Mouse (Mus musculus) CH12.LX (cell line): ENCODE measurements around the gene Midn. TPM values are rescaled to one million over a fixed set of nuclear protein-coding genes. Genes with fewer than 3 reads are reported as not detected.

Experiments
- DNase-seq: peaks from one replicate; pipeline ENCODE4 v3.0.0-alpha.2; 2013; ENCODE audit errors: extremely low read depth
- H3K27ac ChIP-seq: 2 replicates; pipeline ENCODE4 v1.5.1; 2012; ENCODE audit warnings: low read depth, mild to moderate bottlenecking, control low read depth, moderate library complexity; ENCODE audit not compliant: insufficient read depth
- H3K27me3 ChIP-seq: replicated peaks from 2 replicates; pipeline ENCODE3; 2012; ENCODE audit warnings: inconsistent platforms
- H3K36me3 ChIP-seq, 2 experiments: replicated peaks in 1 of 2; 2 replicates each; pipeline versions ENCODE3 to v1.6.1; 2012; ENCODE audit warnings: inconsistent platforms in 1 of 2, low read length in 1 of 2, mild to moderate bottlenecking in 1 of 2, mixed read lengths in 1 of 2, moderate library complexity in 1 of 2; ENCODE audit not compliant: control insufficient read depth in 1 of 2, insufficient read depth in 1 of 2
- H3K4me1 ChIP-seq, 2 experiments: 2 replicates each; pipeline ENCODE4 v1.6.1; 2012; ENCODE audit warnings: inconsistent platforms in 1 of 2, moderate library complexity in 1 of 2; ENCODE audit not compliant: insufficient read depth in 2 of 2, control insufficient read depth in 1 of 2
- H3K4me2 ChIP-seq: 2 replicates; pipeline ENCODE4 v1.6.1; 2012; ENCODE audit warnings: low read depth, mild to moderate bottlenecking, control low read depth; ENCODE audit not compliant: poor library complexity, insufficient read depth, severe bottlenecking
- H3K4me3 ChIP-seq, 3 experiments: fragments of 150-350 bp in 1 of 3; sonication (generic) in 1 of 3; replicated peaks in 1 of 3; 2 replicates each; pipeline versions ENCODE3 to v1.5.1; 2011 to 2012; ENCODE audit warnings: low read depth in 2 of 3, low read length in 2 of 3, mild to moderate bottlenecking in 2 of 3, moderate library complexity in 2 of 3, control low read depth in 1 of 3, improper control_type of control experiment in 1 of 3, inconsistent platforms in 1 of 3, mixed read lengths in 1 of 3; ENCODE audit not compliant: poor library complexity in 1 of 3
- H3K79me2 ChIP-seq: replicated peaks from 2 replicates; pipeline ENCODE4 v1.6.1; 2012; ENCODE audit warnings: mild to moderate bottlenecking, moderate library complexity; ENCODE audit not compliant: control insufficient read depth, poor library complexity, insufficient read depth, severe bottlenecking; ENCODE audit errors: extremely low read depth
- H3K9ac ChIP-seq: 2 replicates; pipeline ENCODE4 v1.6.1; 2012; ENCODE audit warnings: low read depth, mild to moderate bottlenecking, control low read depth, moderate library complexity; ENCODE audit not compliant: insufficient read depth
- H3K9me3 ChIP-seq: replicated peaks from 2 replicates; pipeline ENCODE3; 2012; ENCODE audit warnings: low read length, inconsistent platforms, mixed read lengths
- BHLHE40 ChIP-seq: IDR thresholded peaks from 2 replicates; pipeline ENCODE4 v1.6.1; 2011; ENCODE audit warnings: mild to moderate bottlenecking, low read depth, low read length, improper control_type of control experiment
- CHD1 ChIP-seq: IDR thresholded peaks from 2 replicates; pipeline ENCODE4 v1.6.1; 2012; ENCODE audit warnings: low read depth, low read length, improper control_type of control experiment, inconsistent platforms
- CHD2 ChIP-seq: IDR thresholded peaks from 2 replicates; pipeline ENCODE4 v1.6.1; 2011; ENCODE audit warnings: low read length, improper control_type of control experiment
- CTCF ChIP-seq, 2 experiments: IDR thresholded peaks in 1 of 2; conservative IDR thresholded peaks in 1 of 2; 2 replicates each; pipeline ENCODE4 v1.5.1; 2011 to 2012; ENCODE audit warnings: low read depth in 2 of 2, low read length in 2 of 2, improper control_type of control experiment in 1 of 2, inconsistent platforms in 1 of 2, mild to moderate bottlenecking in 1 of 2, moderate library complexity in 1 of 2
- E2F4 ChIP-seq: IDR thresholded peaks from 2 replicates; pipeline ENCODE4 v1.6.1; 2011; ENCODE audit warnings: low read depth, low read length, improper control_type of control experiment; ENCODE audit not compliant: insufficient replicate concordance
- ELF1 ChIP-seq: IDR thresholded peaks from 2 replicates; pipeline ENCODE4 v1.6.1; 2014; ENCODE audit warnings: low read depth, mild to moderate bottlenecking, inconsistent platforms, low read length, improper control_type of control experiment
- EP300 ChIP-seq: IDR thresholded peaks from 2 replicates; pipeline ENCODE4 v1.6.1; 2011; ENCODE audit warnings: low read length, improper control_type of control experiment
- ETS1 ChIP-seq: conservative IDR thresholded peaks from 2 replicates; pipeline ENCODE4 v1.6.1; 2012; ENCODE audit warnings: low read depth, mild to moderate bottlenecking, inconsistent platforms, low read length, improper control_type of control experiment, moderate library complexity
- GABPA ChIP-seq: IDR thresholded peaks from 2 replicates; pipeline ENCODE4 v1.6.1; 2012; ENCODE audit warnings: low read depth, low read length, improper control_type of control experiment, inconsistent platforms; ENCODE audit not compliant: insufficient replicate concordance
- HCFC1 ChIP-seq: IDR thresholded peaks from 2 replicates; pipeline ENCODE4 v1.6.1; 2012; ENCODE audit warnings: low read depth, mild to moderate bottlenecking, inconsistent platforms, low read length, improper control_type of control experiment
- IRF4 ChIP-seq: IDR thresholded peaks from 2 replicates; pipeline ENCODE4 v1.6.1; 2014; ENCODE audit warnings: low read depth, mild to moderate bottlenecking, inconsistent platforms, low read length, improper control_type of control experiment
- JUN ChIP-seq: IDR thresholded peaks from 2 replicates; pipeline ENCODE4 v1.6.1; 2011; ENCODE audit warnings: low read depth, mild to moderate bottlenecking, low read length, improper control_type of control experiment, moderate library complexity; ENCODE audit not compliant: insufficient read depth
- JUND ChIP-seq: conservative IDR thresholded peaks from 2 replicates; pipeline ENCODE4 v1.6.1; 2011; ENCODE audit warnings: low read depth, low read length, improper control_type of control experiment
- KAT2A ChIP-seq: IDR thresholded peaks from 2 replicates; pipeline ENCODE4 v1.6.1; 2012; ENCODE audit warnings: low read length, improper control_type of control experiment, inconsistent platforms; ENCODE audit not compliant: insufficient replicate concordance
- MAFK ChIP-seq: IDR thresholded peaks from 2 replicates; pipeline ENCODE4 v1.6.1; 2011; ENCODE audit warnings: low read length, improper control_type of control experiment; ENCODE audit not compliant: insufficient replicate concordance
- MAX ChIP-seq: IDR thresholded peaks from 2 replicates; pipeline ENCODE4 v1.6.1; 2011; ENCODE audit warnings: low read length, improper control_type of control experiment
- MAZ ChIP-seq: IDR thresholded peaks from 2 replicates; pipeline ENCODE4 v1.6.1; 2012; ENCODE audit warnings: low read depth, mild to moderate bottlenecking, inconsistent platforms, low read length, improper control_type of control experiment, moderate library complexity
- MEF2A ChIP-seq: IDR thresholded peaks from 2 replicates; pipeline ENCODE4 v1.6.1; 2014; ENCODE audit warnings: low read depth, mild to moderate bottlenecking, inconsistent platforms, low read length, improper control_type of control experiment, borderline replicate concordance
- MXI1 ChIP-seq: IDR thresholded peaks from 2 replicates; pipeline ENCODE4 v1.6.1; 2011; ENCODE audit warnings: mild to moderate bottlenecking, low read depth, low read length, improper control_type of control experiment
- MYC ChIP-seq: IDR thresholded peaks from 2 replicates; pipeline ENCODE4 v1.6.1; 2011; ENCODE audit warnings: low read depth, mild to moderate bottlenecking, improper control_type of control experiment, low read length
- NELFE ChIP-seq: IDR thresholded peaks from 2 replicates; pipeline ENCODE4 v1.6.1; 2011; ENCODE audit warnings: low read depth, low read length, improper control_type of control experiment
- NRF1 ChIP-seq: IDR thresholded peaks from 2 replicates; pipeline ENCODE4 v1.6.1; 2014; ENCODE audit warnings: low read depth, mild to moderate bottlenecking, inconsistent platforms, low read length, improper control_type of control experiment, moderate library complexity
- PAX5 ChIP-seq: IDR thresholded peaks from 2 replicates; pipeline ENCODE4 v1.6.1; 2012; ENCODE audit warnings: low read length, inconsistent platforms, mixed read lengths
- POLR2A ChIP-seq: IDR thresholded peaks from 2 replicates; pipeline ENCODE4 v1.6.1; 2011; ENCODE audit warnings: low read depth, mild to moderate bottlenecking, improper control_type of control experiment, low read length
- POLR2AphosphoS2 ChIP-seq: IDR thresholded peaks from 2 replicates; pipeline ENCODE4 v1.6.1; 2011; ENCODE audit warnings: low read depth, low read length, improper control_type of control experiment
- RAD21 ChIP-seq: IDR thresholded peaks from 2 replicates; pipeline ENCODE4 v1.6.1; 2011; ENCODE audit warnings: low read depth, mild to moderate bottlenecking, low read length, improper control_type of control experiment, moderate library complexity
- RCOR1 ChIP-seq: conservative IDR thresholded peaks from 2 replicates; pipeline ENCODE4 v1.6.1; 2012; ENCODE audit warnings: low read depth, mild to moderate bottlenecking, inconsistent platforms, low read length, improper control_type of control experiment
- SIN3A ChIP-seq: IDR thresholded peaks from 2 replicates; pipeline ENCODE4 v1.6.1; 2012; ENCODE audit warnings: low read length, improper control_type of control experiment, inconsistent platforms
- SMC3 ChIP-seq: IDR thresholded peaks from 2 replicates; pipeline ENCODE4 v1.6.1; 2011; ENCODE audit warnings: low read depth, low read length, improper control_type of control experiment
- TBP ChIP-seq: conservative IDR thresholded peaks from 2 replicates; pipeline ENCODE4 v1.6.1; 2011; ENCODE audit warnings: low read depth, low read length, improper control_type of control experiment
- TCF12 ChIP-seq: IDR thresholded peaks from 2 replicates; pipeline ENCODE4 v1.6.1; 2014; ENCODE audit warnings: low read depth, mild to moderate bottlenecking, inconsistent platforms, low read length, improper control_type of control experiment
- UBTF ChIP-seq: IDR thresholded peaks from 2 replicates; pipeline ENCODE4 v1.6.1; 2012; ENCODE audit warnings: low read depth, mild to moderate bottlenecking, inconsistent platforms, low read length, improper control_type of control experiment, moderate library complexity
- USF1 ChIP-seq: IDR thresholded peaks from 2 replicates; pipeline ENCODE4 v1.6.1; 2014; ENCODE audit warnings: low read depth, mild to moderate bottlenecking, inconsistent platforms, low read length, improper control_type of control experiment
- USF2 ChIP-seq: conservative IDR thresholded peaks from 2 replicates; pipeline ENCODE4 v1.6.1; 2011; ENCODE audit warnings: low read depth, low read length, improper control_type of control experiment
- ZC3H11A ChIP-seq: IDR thresholded peaks from 2 replicates; pipeline ENCODE4 v1.6.1; 2012; ENCODE audit warnings: low read depth, mild to moderate bottlenecking, inconsistent platforms, low read length, improper control_type of control experiment
- ZKSCAN1 ChIP-seq: IDR thresholded peaks from 2 replicates; pipeline ENCODE4 v1.6.1; 2012; ENCODE audit warnings: low read depth, inconsistent platforms, low read length, improper control_type of control experiment, borderline replicate concordance
- ZMIZ1 ChIP-seq: IDR thresholded peaks from 2 replicates; pipeline ENCODE4 v1.6.1; 2012; ENCODE audit warnings: low read depth, mild to moderate bottlenecking, inconsistent platforms, low read length, improper control_type of control experiment
- ZNF384 ChIP-seq: IDR thresholded peaks from 2 replicates; pipeline ENCODE4 v1.6.1; 2012; ENCODE audit warnings: low read depth, low read length, improper control_type of control experiment, inconsistent platforms
- dilution Hi-C: fragments of 300-500 bp; cut with MboI; formaldehyde crosslinking; loops from 2 replicates; pipeline ENCODE4 v1.14.3; 2020; ENCODE audit warnings: low sequenced_read_pairs; ENCODE audit not compliant: extremely low pct_unique_long_range_greater_than_20kb, extremely low pct_ligation_motif_present
- in situ Hi-C: fragments of 300-500 bp; cut with MboI; formaldehyde crosslinking; loops from 3 replicates; pipeline ENCODE4 v1.14.3; 2019; ENCODE audit warnings: low sequenced_read_pairs, low pct_ligation_motif_present, low pct_unique_long_range_greater_than_20kb, mixed read lengths
- polyA plus RNA-seq: library from polyadenylated mRNA; unstranded; fragments of >175 nt; gene quantifications from 2 replicates; pipeline ENCODE4 v1.2.1, GENCODE M21; 2012; ENCODE audit warnings: low read depth; ENCODE audit not compliant: insufficient read length
- total RNA-seq, 2 experiments: library from RNA; depleted of rRNA; stranded (reverse); fragments of 300-350 nt in 1 of 2; fragments of >200 nt in 1 of 2; gene quantifications; 2 replicates each; pipeline ENCODE4 v1.2.3; 2012 to 2014

Gene Midn
- total and polyA plus RNA-seq, 3 experiments, result 4.7 to 33.2 (median 16.2) TPM

DNA sequence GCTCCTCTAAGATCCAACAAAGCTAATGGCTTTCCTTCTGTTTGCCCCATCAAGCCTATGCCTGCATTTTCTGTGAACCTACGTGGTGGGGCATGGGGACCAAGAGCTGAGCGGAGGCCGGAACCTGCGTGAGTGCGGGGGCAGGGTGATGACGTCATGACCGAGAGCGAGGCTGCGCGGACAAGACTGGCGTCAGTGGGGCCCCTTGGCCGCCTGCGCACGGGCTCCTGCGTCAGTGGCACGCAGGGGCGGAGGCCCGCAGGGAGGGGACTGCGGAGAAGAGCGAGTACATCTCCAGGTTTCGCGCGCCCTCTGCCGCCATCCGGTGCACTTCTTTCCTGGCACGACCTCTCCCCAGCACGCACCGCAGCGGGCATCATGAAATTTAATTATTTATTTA lies 6.8 kb upstream of the Midn start:
- in situ Hi-C loops, result loop anchor here (5.0 kb wide), 1 partner anchor 154 kb away; the partner anchor contains the start of gene Cnn2
- dilution Hi-C loops, result no loop called here
- Histone ChIP-seq H3K4me3 (peak overlapping the region; percentile 58 to 84 (median 80)), H3K27ac (peak overlapping the region; percentile 21; the same call in 1 of the 2 replicates), H3K27me3 (peaks cover 25% of the 10 kb centered on the region), H3K36me3 (peaks cover 26 to 29% of the 10 kb centered on the region in 2 experiments), H3K4me2 (peak overlapping the region; percentile 72), H3K4me1 (peaks cover 23 to 59% of the 10 kb centered on the region in 2 experiments), H3K9me3 (no peaks in the 10 kb centered on the region), H3K9ac (peak overlapping the region; percentile 57), H3K79me2 (peaks cover 18% of the 10 kb centered on the region)
- peak; percentile 96 for DNase-seq
- TF ChIP-seq ETS1 (peak; percentile 83), SIN3A (no peak; the same call in 1 of the 2 replicates), USF2 (no peak), KAT2A (no peak), PAX5 (no peak), MAZ (peak; percentile 97), TBP (no peak), BHLHE40 (peak; percentile 98), E2F4 (no peak), JUN (peak; percentile 91), POLR2AphosphoS2 (peak; percentile 52; the same call in 1 of the 2 replicates), IRF4 (peak; percentile 75; the same call in 1 of the 2 replicates), GABPA (peak; percentile 97), RCOR1 (peak; percentile 2; the same call in 1 of the 2 replicates), RAD21 (peak; percentile 87), USF1 (no peak), ZC3H11A (peak; percentile 41; the same call in 1 of the 2 replicates), MAX (peak; percentile 19; the same call in 1 of the 2 replicates), MAFK (no peak), JUND (peak; percentile 82), SMC3 (peak; percentile 85), TCF12 (peak; percentile 82; the same call in 1 of the 2 replicates), CHD1 (no peak), POLR2A (peak; percentile 77), CTCF (conservative IDR thresholded peaks at IDR 0.05 in 1 of 2, IDR thresholded peaks at IDR 0.05 in 1 of 2; ENCODE audit: low read depth in 2 of 2, low read length in 2 of 2) (peak in 1 of 2 experiments; percentile 89; a peak in 2 of 4 replicates), ZMIZ1 (no peak; the same call in 1 of the 2 replicates), MYC (peak; percentile 64; the same call in 1 of the 2 replicates), HCFC1 (peak; percentile 79), UBTF (0 out of 2 replicates have a peak, but pooled peaks have one; percentile 43), CHD2 (peak; percentile 84; the same call in 1 of the 2 replicates), ELF1 (peak; percentile 84), MEF2A (peak; percentile 59; the same call in 1 of the 2 replicates), ZKSCAN1 (no peak), ZNF384 (no peak), MXI1 (peak; percentile 79), NELFE (no peak; the same call in 1 of the 2 replicates), NRF1 (peak; percentile 92), EP300 (no peak; the same call in 1 of the 2 replicates)
